In the genomic region with DNA sequence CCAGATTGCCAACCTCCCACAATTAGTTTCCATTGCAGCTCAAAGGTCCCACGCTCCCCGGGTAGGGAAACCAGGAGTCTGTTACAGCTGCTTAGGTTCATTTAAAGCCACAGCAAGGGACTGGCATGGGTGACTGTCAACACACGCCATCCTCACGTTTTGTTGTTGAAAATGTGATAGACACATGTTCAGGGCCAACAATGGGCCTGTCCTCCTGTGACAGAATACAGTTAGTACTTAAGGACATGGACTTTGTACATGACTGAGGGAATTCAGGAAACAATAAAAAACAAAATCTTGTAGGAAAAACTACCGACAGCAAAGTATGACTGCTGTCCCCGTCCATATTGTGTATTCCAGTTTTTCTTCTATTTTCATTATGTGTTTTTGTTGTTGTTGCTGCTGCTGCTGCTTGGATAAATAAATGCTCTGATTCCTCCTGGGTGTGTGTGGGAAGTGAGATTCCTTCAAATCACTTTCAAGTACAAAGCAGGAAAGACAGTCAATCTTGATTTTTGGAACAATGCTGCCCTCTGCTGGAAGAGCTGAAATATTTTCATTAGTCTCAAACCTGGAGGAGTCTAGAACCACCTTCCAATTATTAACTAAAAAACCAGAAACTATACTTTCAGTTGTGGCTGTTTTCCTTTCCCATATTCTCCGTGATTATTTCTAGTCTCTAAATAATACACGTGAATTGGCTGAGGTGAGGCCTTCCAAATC, we compare ENCODE assay signal across 9 mouse cellular contexts. TPM values are rescaled to one million over a fixed set of nuclear protein-coding genes. Genes with fewer than 3 reads are reported as not detected.
DNase-seq lines count a peak whose midpoint lies in the region; ATAC-seq and TF ChIP-seq lines count a peak whose summit lies in the region.
"Had no signal": no experiment of that assay in that cellular context is flagged by ENCODE, and none has a peak within 500 bp of the region (broad histone marks: within the 10 kb centered on the region; RNA-seq: fewer than 3 reads in every experiment).

No protein-coding gene starts in this region.

- no peaks in the 10 kb centered on the region for H3K27me3 ChIP-seq in hindbrain, postnatal 0 days (ENCODE audit: insufficient read depth, low read length)
- H3K27me3 ChIP-seq in limb, embryonic 11.5 days (ENCODE audit: control insufficient read depth, insufficient read depth, low read length): no peaks in the 10 kb centered on the region
- H3K27me3 ChIP-seq: neural tube, embryonic 12.5 days had no signal

- H3K4me3 ChIP-seq in hindbrain, postnatal 0 days (ENCODE audit: low read length): no peak overlapping the region
- no peak overlapping the region for H3K4me3 ChIP-seq in limb, embryonic 11.5 days (ENCODE audit: low read depth, low read length)
- H3K4me3 ChIP-seq: neural tube, embryonic 12.5 days had no signal

- peak; percentile 57 for ATAC-seq in hindbrain, postnatal 0 days
- ATAC-seq in limb, embryonic 11.5 days (ENCODE audit: insufficient number of reproducible peaks, low FRiP score, low TSS enrichment, low read depth): no peak
- no peak for ATAC-seq in monocyte, adult 5-6 weeks (replicated peaks; ENCODE audit: insufficient number of reproducible peaks, low FRiP score, low TSS enrichment, poor library complexity, severe bottlenecking)

- peak; percentile 7 to 13 for DNase-seq in urinary bladder, adult 18-20 months (ENCODE audit: low spot score in 2 of 2)
- DNase-seq in urinary bladder, adult 2 months (ENCODE audit: low spot score): no peak
- peak; percentile 20 for DNase-seq in adrenal gland, postnatal 25 days
- DNase-seq in fibroblast of lung, adult 2 months (ENCODE audit: low read depth): peak; percentile 37
- DNase-seq in hindbrain, postnatal 0 days (ENCODE audit: low spot score): peak; percentile 88
- peak; percentile 74 for DNase-seq in limb, embryonic 11.5 days (ENCODE audit: low spot score)
- DNase-seq in natural killer cell, adult 2 months (ENCODE audit: low spot score in 2 of 2): peak; percentile 41 to 43

- no peak overlapping the region for H3K27ac ChIP-seq in hindbrain, postnatal 0 days
- H3K27ac ChIP-seq in limb, embryonic 11.5 days (replicated peaks; ENCODE audit: low read depth, low read length): no peak overlapping the region
- H3K27ac ChIP-seq: neural tube, embryonic 12.5 days had no signal

- 53% methylated on average over 8 of the region's 8 CpGs for WGBS in hindbrain, postnatal 0 days
- WGBS in limb, embryonic 11.5 days: 73% methylated on average over 8 of the region's 8 CpGs

- peak; percentile 77 for TF ChIP-seq CTCF in hindbrain, postnatal 0 days (IDR thresholded peaks at IDR 0.05; ENCODE audit: low read depth)

- H3K9me3 ChIP-seq in hindbrain, postnatal 0 days (ENCODE audit: low read length): no peaks in the 10 kb centered on the region
- H3K9me3 ChIP-seq in limb, embryonic 11.5 days (ENCODE audit: control insufficient read depth, low read length): no peaks in the 10 kb centered on the region
- H3K9me3 ChIP-seq: neural tube, embryonic 12.5 days had no signal

- H3K4me1 ChIP-seq in hindbrain, postnatal 0 days (ENCODE audit: insufficient read depth, low read length): no peaks in the 10 kb centered on the region; the same call in 1 of the 2 replicates
- no peaks in the 10 kb centered on the region for H3K4me1 ChIP-seq in limb, embryonic 11.5 days (ENCODE audit: control insufficient read depth, insufficient read depth, low read length)
- H3K4me1 ChIP-seq: neural tube, embryonic 12.5 days had no signal

- H3K36me3 ChIP-seq in hindbrain, postnatal 0 days (ENCODE audit: insufficient read depth, low read length): no peaks in the 10 kb centered on the region
- H3K36me3 ChIP-seq in limb, embryonic 11.5 days (ENCODE audit: control insufficient read depth, insufficient read depth, low read length): no peaks in the 10 kb centered on the region
- H3K36me3 ChIP-seq: neural tube, embryonic 12.5 days had no signal

- no peak overlapping the region for H3K4me2 ChIP-seq in hindbrain, postnatal 0 days (ENCODE audit: low read depth, low read length)
- no peak overlapping the region for H3K4me2 ChIP-seq in limb, embryonic 11.5 days (ENCODE audit: low read depth, severe bottlenecking)
- H3K4me2 ChIP-seq: neural tube, embryonic 12.5 days had no signal

- no peak overlapping the region for H3K9ac ChIP-seq in hindbrain, postnatal 0 days (replicated peaks; ENCODE audit: low read length)
- H3K9ac ChIP-seq in limb, embryonic 11.5 days (ENCODE audit: low read length): no peak overlapping the region
- H3K9ac ChIP-seq: neural tube, embryonic 12.5 days had no signal

RNA-seq across cellular contexts. Expression of a gene that starts 5.6 kb away (rescaled TPM):
- 27.1 and 29.1 TPM in 2 replicates for polyA plus RNA-seq in urinary bladder, adult 2 months (2012; rRNA removed)
- total RNA-seq in adrenal gland, postnatal 25 days (2021): 31.7 and 46.4 TPM in 2 replicates
- total RNA-seq in hindbrain, postnatal 0 days (2014; rRNA removed): 8.2 and 15.2 TPM in 2 replicates
- 74.9 and 81.4 TPM in 2 replicates for polyA plus RNA-seq in hindbrain, postnatal 0 days (2015; fragmentation: Nextera tagmentation; extraction: Ambion mirVana)
- polyA plus RNA-seq in limb, embryonic 11.5 days (2014; fragmentation: Nextera tagmentation; extraction: Ambion mirVana): 102 and 103 TPM in 2 replicates
- total RNA-seq in monocyte, adult 5-6 weeks (2017): 11.4 to 19.9 TPM (median 19.1 TPM) in 3 replicates

RNA-seq across cellular contexts. Expression of a gene that starts 5.7 kb away (rescaled TPM):
- 6.2 and 6.4 TPM in 2 replicates for polyA plus RNA-seq in urinary bladder, adult 2 months (2012; rRNA removed)
- total RNA-seq in adrenal gland, postnatal 25 days (2021): 9.1 and 13.2 TPM in 2 replicates
- 28.1 and 32.9 TPM in 2 replicates for total RNA-seq in hindbrain, postnatal 0 days (2014; rRNA removed)
- 26.1 and 28.3 TPM in 2 replicates for polyA plus RNA-seq in hindbrain, postnatal 0 days (2015; fragmentation: Nextera tagmentation; extraction: Ambion mirVana)
- 24.9 and 26.6 TPM in 2 replicates for polyA plus RNA-seq in limb, embryonic 11.5 days (2014; fragmentation: Nextera tagmentation; extraction: Ambion mirVana)
- total RNA-seq in monocyte, adult 5-6 weeks (2017): 5.8 to 15.7 TPM (median 8.4 TPM) in 3 replicates
